ENCODE assay signal across 24 mouse cellular contexts in the genomic region with DNA sequence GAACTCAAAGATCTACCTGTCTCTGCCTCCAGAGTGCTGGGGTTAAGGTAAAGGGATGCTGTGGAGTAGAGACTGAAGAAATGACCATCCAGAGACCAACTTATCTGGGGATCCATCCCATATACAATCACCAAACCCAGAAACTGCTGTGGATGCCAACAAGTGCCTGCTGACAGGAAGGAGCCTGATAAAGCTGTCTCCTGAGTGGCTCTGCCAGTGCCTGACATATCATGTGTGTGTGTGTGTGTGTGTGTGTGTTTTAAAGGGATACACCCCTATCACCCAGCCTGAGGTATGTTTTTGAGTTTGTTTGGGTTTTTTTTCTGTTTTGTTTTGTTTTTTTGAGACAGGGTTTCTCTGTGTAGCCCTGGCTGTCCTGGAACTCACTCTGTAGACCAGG. TPM values are rescaled to one million over a fixed set of nuclear protein-coding genes. Genes with fewer than 3 reads are reported as not detected.
DNase-seq lines count a peak whose midpoint lies in the region; ATAC-seq and TF ChIP-seq lines count a peak whose summit lies in the region.
"Had no signal": no experiment of that assay in that cellular context is flagged by ENCODE, and none has a peak within 500 bp of the region (broad histone marks: within the 10 kb centered on the region; RNA-seq: fewer than 3 reads in every experiment).

No protein-coding gene starts in this region.

- no peak overlapping the region for H3K4me3 ChIP-seq in heart, adult 2 months
- no peak overlapping the region for H3K4me3 ChIP-seq in liver, embryonic 13.5 days (replicated peaks)
- H3K4me3 ChIP-seq in liver, embryonic 14.5 days (ENCODE audit: insufficient read depth in 1 of 2, low read depth in 2 of 2, low read length in 2 of 2): no peak overlapping the region
- no peak overlapping the region for H3K4me3 ChIP-seq in hindbrain, embryonic 14.5 days (replicated peaks; ENCODE audit: low read length)
- H3K4me3 ChIP-seq: embryonic facial prominence, embryonic 15.5 days; forebrain, embryonic 12.5 days; hindbrain, embryonic 15.5 days had no signal

- ATAC-seq in liver, embryonic 13.5 days (ENCODE audit: low read depth): peak; percentile 68
- peak; percentile 38; the same call in 1 of the 2 replicates for ATAC-seq in liver, embryonic 14.5 days (ENCODE audit: insufficient read depth)
- no peak for ATAC-seq in hindbrain, embryonic 14.5 days (ENCODE audit: low FRiP score)
- ATAC-seq: forebrain, embryonic 16.5 days; inflammation-experienced regulatory T-cells, adult 6 months; intestine, postnatal 0 days had no signal

- no peaks in the 10 kb centered on the region for H3K79me2 ChIP-seq in heart, adult 2 months (replicated peaks; ENCODE audit: control insufficient read depth, insufficient read depth, low read length)

- TF ChIP-seq POLR2A in heart, adult 2 months (IDR thresholded peaks at IDR 0.05; ENCODE audit: insufficient read depth, low read depth, low read length): no peak

- intact Hi-C loops in heart, adult 2 months (cut with DNase I): loop anchor here (10.0 kb wide), 1 partner anchor 252 kb away; a partner anchor contains a TSS
- intact Hi-C loops in left cerebral cortex, postnatal 36 days (cut with DNase I): no loop called here

- no peaks in the 10 kb centered on the region for H3K27me3 ChIP-seq in heart, adult 2 months (ENCODE audit: control insufficient read depth, insufficient read depth, low read length)
- H3K27me3 ChIP-seq in liver, embryonic 13.5 days: no peaks in the 10 kb centered on the region
- no peaks in the 10 kb centered on the region for H3K27me3 ChIP-seq in liver, embryonic 14.5 days (ENCODE audit: control insufficient read depth, insufficient read depth, low read length)
- H3K27me3 ChIP-seq in hindbrain, embryonic 14.5 days (ENCODE audit: control insufficient read depth, insufficient read depth, low read length): no peaks in the 10 kb centered on the region
- H3K27me3 ChIP-seq: embryonic facial prominence, embryonic 15.5 days; forebrain, embryonic 12.5 days; hindbrain, embryonic 15.5 days had no signal

- no peak overlapping the region for H3K27ac ChIP-seq in heart, adult 2 months
- no peak overlapping the region for H3K27ac ChIP-seq in liver, embryonic 13.5 days
- no peak overlapping the region for H3K27ac ChIP-seq in liver, embryonic 14.5 days
- no peak overlapping the region for H3K27ac ChIP-seq in hindbrain, embryonic 14.5 days
- H3K27ac ChIP-seq: embryonic facial prominence, embryonic 15.5 days; forebrain, embryonic 12.5 days; hindbrain, embryonic 15.5 days had no signal

- peaks cover 2% of the 10 kb centered on the region for H3K36me3 ChIP-seq in heart, adult 2 months (ENCODE audit: control insufficient read depth, insufficient read depth, low read length)
- no peaks in the 10 kb centered on the region for H3K36me3 ChIP-seq in liver, embryonic 13.5 days
- H3K36me3 ChIP-seq in liver, embryonic 14.5 days (replicated peaks; ENCODE audit: control insufficient read depth, insufficient read depth, low read depth): no peaks in the 10 kb centered on the region
- H3K36me3 ChIP-seq in hindbrain, embryonic 14.5 days (replicated peaks; ENCODE audit: control insufficient read depth, insufficient read depth): no peaks in the 10 kb centered on the region
- H3K36me3 ChIP-seq: embryonic facial prominence, embryonic 15.5 days; forebrain, embryonic 12.5 days; hindbrain, embryonic 15.5 days had no signal

- no peak overlapping the region for H3K9ac ChIP-seq in heart, adult 2 months (ENCODE audit: low read depth, low read length)
- no peak overlapping the region for H3K9ac ChIP-seq in liver, embryonic 13.5 days
- no peak overlapping the region for H3K9ac ChIP-seq in liver, embryonic 14.5 days (replicated peaks)
- H3K9ac ChIP-seq in hindbrain, embryonic 14.5 days: no peak overlapping the region
- H3K9ac ChIP-seq: embryonic facial prominence, embryonic 15.5 days; forebrain, embryonic 12.5 days; hindbrain, embryonic 15.5 days had no signal

- no peak for TF ChIP-seq CTCF in heart, adult 2 months (IDR thresholded peaks at IDR 0.05)
- no peak for TF ChIP-seq CTCF in liver, embryonic 14.5 days (IDR thresholded peaks at IDR 0.05; ENCODE audit: low read depth)

- H3K9me3 ChIP-seq in liver, embryonic 13.5 days (replicated peaks): no peaks in the 10 kb centered on the region
- H3K9me3 ChIP-seq in liver, embryonic 14.5 days (ENCODE audit: control insufficient read depth, low read length): no peaks in the 10 kb centered on the region
- no peaks in the 10 kb centered on the region for H3K9me3 ChIP-seq in hindbrain, embryonic 14.5 days (ENCODE audit: control insufficient read depth, low read length)
- H3K9me3 ChIP-seq: embryonic facial prominence, embryonic 15.5 days; forebrain, embryonic 12.5 days; hindbrain, embryonic 15.5 days had no signal

- DNase-seq in heart, adult 11 months: peak; percentile 24
- no peak for DNase-seq in heart, adult 2 months
- no peak for DNase-seq in liver, embryonic 13.5 days
- no peak for DNase-seq in liver
- DNase-seq in liver, embryonic 14.5 days (ENCODE audit: low read depth in 3 of 3, low spot score in 3 of 3): no peak
- peak; percentile 69 for DNase-seq in skeletal muscle tissue, adult 2 months (ENCODE audit: low read depth, low spot score)
- DNase-seq in left cerebral cortex, postnatal 36 days (ENCODE audit: low spot score in 2 of 2): no peak
- no peak for DNase-seq in hindbrain, embryonic 14.5 days (ENCODE audit: low spot score)
- DNase-seq: adrenal gland, adult 8-10 months; adrenal gland, postnatal 36 days; cerebellum, adult 2 months; cerebellum, postnatal 10 days; embryo, embryonic 11 days; gastrocnemius, postnatal 25 days; heart, adult 18-20 months had no signal

- no peaks in the 10 kb centered on the region; the same call in 1 of the 2 replicates for H3K4me1 ChIP-seq in heart, adult 2 months (ENCODE audit: control insufficient read depth, insufficient read depth, low read length)
- peaks cover 15% of the 10 kb centered on the region for H3K4me1 ChIP-seq in liver, embryonic 13.5 days (replicated peaks)
- peaks cover 8% of the 10 kb centered on the region in 2 experiments; a peak in 2 of 4 replicates for H3K4me1 ChIP-seq in liver, embryonic 14.5 days (replicated peaks; ENCODE audit: control insufficient read depth in 2 of 2, insufficient read depth in 2 of 2, low read length in 1 of 2)
- H3K4me1 ChIP-seq in hindbrain, embryonic 14.5 days (replicated peaks; ENCODE audit: control insufficient read depth, insufficient read depth, low read length): peaks cover 6% of the 10 kb centered on the region; the same call in 1 of the 2 replicates

- TF ChIP-seq EP300 in heart, adult 2 months (IDR thresholded peaks at IDR 0.05; ENCODE audit: insufficient read depth, low read depth, low read length): no peak
- TF ChIP-seq EP300 in liver, embryonic 14.5 days (IDR thresholded peaks at IDR 0.05; ENCODE audit: low read depth): 0 out of 2 replicates have a peak, but pooled peaks have one; percentile 12

- H3K4me2 ChIP-seq in liver, embryonic 13.5 days: no peak overlapping the region
- no peak overlapping the region for H3K4me2 ChIP-seq in liver, embryonic 14.5 days (ENCODE audit: low read depth)
- no peak overlapping the region for H3K4me2 ChIP-seq in hindbrain, embryonic 14.5 days (replicated peaks)
- H3K4me2 ChIP-seq: embryonic facial prominence, embryonic 15.5 days; forebrain, embryonic 12.5 days; heart, embryonic 11.5 days; hindbrain, embryonic 15.5 days had no signal

RNA-seq across cellular contexts. Expression of a gene that starts 5.5 kb away (rescaled TPM):
- total RNA-seq in heart, adult 2 months (2021): 10 to 100 TPM; 14.1 to 16.2 TPM
- 10.9 and 16.3 TPM in 2 replicates for polyA plus RNA-seq in heart, adult 2 months (2012; rRNA removed)
- polyA plus RNA-seq in liver, embryonic 13.5 days (2015; fragmentation: Nextera tagmentation; extraction: Ambion mirVana): 1.0 and 1.2 TPM in 2 replicates
- polyA plus RNA-seq in liver, embryonic 14.5 days (2012; rRNA removed): 1.2 and 1.3 TPM in 2 replicates
- polyA plus RNA-seq in liver, embryonic 14.5 days (2014; fragmentation: Nextera tagmentation; extraction: Ambion mirVana): 1.1 and 1.2 TPM in 2 replicates
- 10 to 100 TPM; 48.3 to 53.7 TPM for total RNA-seq in left cerebral cortex, postnatal 36 days (2021)
- 13.1 and 13.2 TPM in 2 replicates for polyA plus RNA-seq in hindbrain, embryonic 14.5 days (2014; fragmentation: Nextera tagmentation; extraction: Ambion mirVana)

RNA-seq across cellular contexts. Expression of a gene that starts 10.0 kb away (rescaled TPM):
- total RNA-seq in heart, adult 2 months (2021): under 1 TPM; 0.31 to 0.52 TPM
- polyA plus RNA-seq in heart, adult 2 months (2012; rRNA removed): 0.31 and 0.91 TPM in 2 replicates
- 0.10 and 0.29 TPM in 2 replicates for polyA plus RNA-seq in liver, embryonic 13.5 days (2015; fragmentation: Nextera tagmentation; extraction: Ambion mirVana)
- 0.04 and 0.10 TPM in 2 replicates for polyA plus RNA-seq in liver, embryonic 14.5 days (2012; rRNA removed)
- 0.14 TPM in 1 of 2 replicates, not detected in the other for polyA plus RNA-seq in liver, embryonic 14.5 days (2014; fragmentation: Nextera tagmentation; extraction: Ambion mirVana)
- total RNA-seq in left cerebral cortex, postnatal 36 days (2021): not detected
- polyA plus RNA-seq in hindbrain, embryonic 14.5 days (2014; fragmentation: Nextera tagmentation; extraction: Ambion mirVana): not detected in 2 replicates
- total RNA-seq: adrenal gland, postnatal 36 days; ES-E14; hematopoietic stem cell, adult 5-6 weeks had no signal
- polyA plus RNA-seq: cerebellum, adult 2 months; forebrain, embryonic 12.5 days; forebrain, embryonic 16.5 days; hindbrain, embryonic 15.5 days; inflammation-experienced regulatory T-cells, adult 6 months; intestine, postnatal 0 days had no signal

RNA-seq across cellular contexts. Expression of a gene that starts 21.8 kb away (rescaled TPM):
- 100 to 1,000 TPM in 1 of 2 experiments, 10 to 100 TPM in 1; 96.8 to 126 TPM for total RNA-seq in heart, adult 2 months (2021)
- polyA plus RNA-seq in heart, adult 2 months (2012; rRNA removed): 63.4 and 67.7 TPM in 2 replicates
- polyA plus RNA-seq in liver, embryonic 13.5 days (2015; fragmentation: Nextera tagmentation; extraction: Ambion mirVana): 0.41 and 0.51 TPM in 2 replicates
- polyA plus RNA-seq in liver, embryonic 14.5 days (2012; rRNA removed): 0.02 TPM in 2 replicates
- 0.09 TPM in 1 of 2 replicates, not detected in the other for polyA plus RNA-seq in liver, embryonic 14.5 days (2014; fragmentation: Nextera tagmentation; extraction: Ambion mirVana)
- total RNA-seq in left cerebral cortex, postnatal 36 days (2021): under 1 TPM; 0.27 to 0.34 TPM
- polyA plus RNA-seq in hindbrain, embryonic 14.5 days (2014; fragmentation: Nextera tagmentation; extraction: Ambion mirVana): 0.07 and 0.09 TPM in 2 replicates
- total RNA-seq: hematopoietic stem cell, adult 5-6 weeks had no signal
- polyA plus RNA-seq: inflammation-experienced regulatory T-cells, adult 6 months had no signal

RNA-seq across cellular contexts. Expression of a gene that starts 27.7 kb away (rescaled TPM):
- 100 to 1,000 TPM in 1 of 2 experiments, 10 to 100 TPM in 1; 98.2 to 106 TPM for total RNA-seq in heart, adult 2 months (2021)
- polyA plus RNA-seq in heart, adult 2 months (2012; rRNA removed): 133 and 146 TPM in 2 replicates
- polyA plus RNA-seq in liver, embryonic 13.5 days (2015; fragmentation: Nextera tagmentation; extraction: Ambion mirVana): 30.2 and 38.4 TPM in 2 replicates
- polyA plus RNA-seq in liver, embryonic 14.5 days (2012; rRNA removed): 36.4 and 37.1 TPM in 2 replicates
- 28.4 and 33.8 TPM in 2 replicates for polyA plus RNA-seq in liver, embryonic 14.5 days (2014; fragmentation: Nextera tagmentation; extraction: Ambion mirVana)
- 100 to 1,000 TPM in 1 of 2 experiments, 10 to 100 TPM in 1; 94.0 to 126 TPM for total RNA-seq in left cerebral cortex, postnatal 36 days (2021)
- 84.9 and 87.1 TPM in 2 replicates for polyA plus RNA-seq in hindbrain, embryonic 14.5 days (2014; fragmentation: Nextera tagmentation; extraction: Ambion mirVana)

RNA-seq across cellular contexts. Expression of a gene that starts 48.4 kb away (rescaled TPM):
- 1 to 10 TPM; 5.3 to 5.9 TPM for total RNA-seq in heart, adult 2 months (2021)
- 5.3 and 6.9 TPM in 2 replicates for polyA plus RNA-seq in heart, adult 2 months (2012; rRNA removed)
- 6.5 and 7.3 TPM in 2 replicates for polyA plus RNA-seq in liver, embryonic 13.5 days (2015; fragmentation: Nextera tagmentation; extraction: Ambion mirVana)
- polyA plus RNA-seq in liver, embryonic 14.5 days (2012; rRNA removed): 2.8 and 3.3 TPM in 2 replicates
- 4.3 and 5.7 TPM in 2 replicates for polyA plus RNA-seq in liver, embryonic 14.5 days (2014; fragmentation: Nextera tagmentation; extraction: Ambion mirVana)
- 10 to 100 TPM; 16.7 to 18.7 TPM for total RNA-seq in left cerebral cortex, postnatal 36 days (2021)
- polyA plus RNA-seq in hindbrain, embryonic 14.5 days (2014; fragmentation: Nextera tagmentation; extraction: Ambion mirVana): 25.1 and 31.8 TPM in 2 replicates

Comparison
In these comparisons a context has a peak if more than half of its experiments do, and no peak if none do; other contexts are left out.
1. DNase-seq: peak in heart, adult 11 months (single experiment) and skeletal muscle tissue, adult 2 months (single experiment); none in heart, adult 2 months (0 of 2), liver, embryonic 13.5 days (single experiment), liver (single experiment), liver, embryonic 14.5 days (0 of 3), left cerebral cortex, postnatal 36 days (0 of 2) and hindbrain, embryonic 14.5 days (single experiment).
2. RNA of a gene that starts 21.8 kb away (polyA plus RNA-seq): 63.4 to 67.7 TPM in heart, adult 2 months; 0.41 to 0.51 TPM in liver, embryonic 13.5 days, 0.07 to 0.09 TPM in hindbrain, embryonic 14.5 days and 0.02 to 0.09 TPM in liver, embryonic 14.5 days; every median in the first group is over 10 times any median in the second.